Mouse (Mus musculus): ENCODE measurements around the gene Tas2r109. TPM values are rescaled to one million over a fixed set of nuclear protein-coding genes. Genes with fewer than 3 reads are reported as not detected.
"Not testable (repeated sequence)": the region's sequence is repeated elsewhere in the genome, so short reads cannot be mapped to it uniquely, and the experiment has no call there.

The Tas2r109 gene
- polyA plus RNA-seq (2015; fragmentation: Nextera tagmentation; extraction: Ambion mirVana) = not detected in 2 replicates

GRCm38 (mm10) chr6:132980865-132981264 is at the start of gene Tas2r109:
Tas2r109 (minus strand) TSS chr6:132980965.
- H3K4me1 ChIP-seq = no peaks in the 10 kb centered on the region
- H3K36me3 ChIP-seq = no peaks in the 10 kb centered on the region
- no peak within 1 kb of the TSS for H3K9ac ChIP-seq
- 71% methylated on average over 2 of the region's 2 CpGs for WGBS
- no peak within 1 kb of the TSS for H3K27ac ChIP-seq
- no peaks in the 10 kb centered on the region for H3K27me3 ChIP-seq
- no peaks in the 10 kb centered on the region for H3K9me3 ChIP-seq
- no peak within 1 kb of the TSS for H3K4me2 ChIP-seq
- no peak within 1 kb of the TSS for H3K4me3 ChIP-seq
- ATAC-seq (ENCODE audit: insufficient number of reproducible peaks, insufficient read depth, low FRiP score, low TSS enrichment, low read depth) = no peak

- 61% methylated on average over 1 of the region's 1 CpGs for WGBS
- Histone ChIP-seq H3K27me3 (no peaks in the 10 kb centered on the region), H3K36me3 (no peaks in the 10 kb centered on the region), H3K9me3 (no peaks in the 10 kb centered on the region), H3K4me3 (no peak within 1 kb of the TSS), H3K4me1 (no peaks in the 10 kb centered on the region), H3K9ac (no peak within 1 kb of the TSS), H3K27ac (no peak within 1 kb of the TSS), H3K4me2 (no peak within 1 kb of the TSS)
- no peak for ATAC-seq (ENCODE audit: insufficient number of reproducible peaks, insufficient read depth, low FRiP score, low TSS enrichment, low read depth)
Observed at GRCm38 (mm10) chr6:132957819-132958218, 22.9 kb downstream of the Tas2r109 start, which contains the start of gene Tas2r131. Tas2r131 (minus strand) TSS chr6:132957919.

- Histone ChIP-seq H3K27ac (no peak within 1 kb of the TSS), H3K9ac (no peak within 1 kb of the TSS), H3K27me3 (no peaks in the 10 kb centered on the region), H3K36me3 (no peaks in the 10 kb centered on the region), H3K9me3 (no peaks in the 10 kb centered on the region), H3K4me2 (no peak within 1 kb of the TSS), H3K4me3 (no peak within 1 kb of the TSS), H3K4me1 (no peaks in the 10 kb centered on the region)
- ATAC-seq (ENCODE audit: insufficient number of reproducible peaks, insufficient read depth, low FRiP score, low TSS enrichment, low read depth) = no peak
- WGBS = 76% methylated on average over 2 of the region's 2 CpGs
Observed at GRCm38 (mm10) chr6:132950802-132951201, 30.0 kb downstream of the Tas2r109 start, which contains the start of gene Tas2r129. Tas2r129 (plus strand) TSS chr6:132951102.

- H3K27ac ChIP-seq; H3K4me3 ChIP-seq; H3K9ac ChIP-seq; H3K27me3 ChIP-seq; H3K9me3 ChIP-seq; H3K4me2 ChIP-seq; ATAC-seq (ENCODE audit: insufficient number of reproducible peaks, insufficient read depth, low FRiP score, low TSS enrichment, low read depth); H3K36me3 ChIP-seq; H3K4me1 ChIP-seq: not testable (repeated sequence)
Observed at GRCm38 (mm10) chr6:132941376-132941775, 39.4 kb downstream of the Tas2r109 start.

Other genes starting within 250 kb of the Tas2r109 start
- not detected in 2 replicates for gene Tas2r115, start 242.9 kb downstream of the Tas2r109 start, polyA plus RNA-seq (2015; fragmentation: Nextera tagmentation; extraction: Ambion mirVana)
- gene Tas2r124, start 226.2 kb downstream of the Tas2r109 start, polyA plus RNA-seq (2015; fragmentation: Nextera tagmentation; extraction: Ambion mirVana) = not detected in 2 replicates
- not detected in 2 replicates for gene Tas2r102, start 218.8 kb downstream of the Tas2r109 start, polyA plus RNA-seq (2015; fragmentation: Nextera tagmentation; extraction: Ambion mirVana)
- not detected in 2 replicates for gene Tas2r136, start 202.8 kb downstream of the Tas2r109 start, polyA plus RNA-seq (2015; fragmentation: Nextera tagmentation; extraction: Ambion mirVana)
- gene Tas2r117, start 178.1 kb downstream of the Tas2r109 start, polyA plus RNA-seq (2015; fragmentation: Nextera tagmentation; extraction: Ambion mirVana) = not detected in 2 replicates
- not detected in 2 replicates for gene Tas2r123, start 133.8 kb downstream of the Tas2r109 start, polyA plus RNA-seq (2015; fragmentation: Nextera tagmentation; extraction: Ambion mirVana)
- not detected in 2 replicates for gene Tas2r116, start 125.5 kb downstream of the Tas2r109 start, polyA plus RNA-seq (2015; fragmentation: Nextera tagmentation; extraction: Ambion mirVana)
- gene Tas2r110, start 113.0 kb downstream of the Tas2r109 start, polyA plus RNA-seq (2015; fragmentation: Nextera tagmentation; extraction: Ambion mirVana) = not detected in 2 replicates
- gene Tas2r113, start 88.0 kb downstream of the Tas2r109 start, polyA plus RNA-seq (2015; fragmentation: Nextera tagmentation; extraction: Ambion mirVana) = not detected in 2 replicates
- gene Tas2r125, start 71.3 kb downstream of the Tas2r109 start, polyA plus RNA-seq (2015; fragmentation: Nextera tagmentation; extraction: Ambion mirVana) = not detected in 2 replicates
- gene Tas2r129, start 29.9 kb downstream of the Tas2r109 start, polyA plus RNA-seq (2015; fragmentation: Nextera tagmentation; extraction: Ambion mirVana) = not detected in 2 replicates
- gene Tas2r131, start 23.0 kb downstream of the Tas2r109 start, polyA plus RNA-seq (2015; fragmentation: Nextera tagmentation; extraction: Ambion mirVana) = not detected in 2 replicates
- gene Tas2r103, start 56.1 kb upstream of the Tas2r109 start, polyA plus RNA-seq (2015; fragmentation: Nextera tagmentation; extraction: Ambion mirVana) = not detected in 2 replicates
- gene Tas2r140, start 74.9 kb upstream of the Tas2r109 start, polyA plus RNA-seq (2015; fragmentation: Nextera tagmentation; extraction: Ambion mirVana) = not detected in 2 replicates
- 108 and 112 TPM in 2 replicates for gene Smim10l1, start 123.9 kb upstream of the Tas2r109 start, polyA plus RNA-seq (2015; fragmentation: Nextera tagmentation; extraction: Ambion mirVana)

Measured in embryonic facial prominence, embryonic 13.5 days (tissue).